Mouse (Mus musculus) liver, adult 2 months (tissue): Measurements from ENCODE around the gene Cnksr1. TPM values are rescaled to one million over a fixed set of nuclear protein-coding genes. Genes with fewer than 3 reads are reported as not detected.

Experiments used
- DNase-seq: peaks from one replicate; pipeline ENCODE4 v3.0.0-alpha.2; 2011; ENCODE audit warnings: low read depth, low spot score; ENCODE audit errors: extremely low read depth
- H3K27ac ChIP-seq: fragments of 200-500 bp; replicated peaks from 2 replicates; pipeline ENCODE4 v1.5.1; 2012; ENCODE audit warnings: low read depth, mild to moderate bottlenecking, control low read depth, inconsistent platforms, low read length; ENCODE audit not compliant: insufficient read depth
- H3K27me3 ChIP-seq: fragments of 200-500 bp; 2 replicates; pipeline ENCODE4 v1.6.1; 2012; ENCODE audit warnings: mild to moderate bottlenecking, moderate library complexity, low read length, inconsistent platforms; ENCODE audit not compliant: control insufficient read depth, insufficient read depth
- H3K36me3 ChIP-seq: fragments of 200-500 bp; 2 replicates; pipeline ENCODE4 v1.6.1; 2012; ENCODE audit warnings: low read length, inconsistent platforms; ENCODE audit not compliant: control insufficient read depth, insufficient read depth
- H3K4me1 ChIP-seq: fragments of 200-500 bp; 2 replicates; pipeline ENCODE4 v1.6.1; 2011; ENCODE audit warnings: low read length; ENCODE audit not compliant: control insufficient read depth, insufficient read depth
- H3K4me3 ChIP-seq: fragments of 200-500 bp; 2 replicates; pipeline ENCODE4 v1.5.1; 2011; ENCODE audit warnings: low read depth, mild to moderate bottlenecking, control low read depth, low read length, moderate library complexity; ENCODE audit not compliant: insufficient read depth
- H3K79me2 ChIP-seq: fragments of 200-500 bp; 2 replicates; pipeline ENCODE4 v1.6.1; 2012; ENCODE audit warnings: inconsistent platforms, mild to moderate bottlenecking, low read length, moderate library complexity; ENCODE audit not compliant: control insufficient read depth, insufficient read depth
- H3K9ac ChIP-seq: fragments of 200-500 bp; 2 replicates; pipeline ENCODE4 v1.6.1; 2012; ENCODE audit warnings: low read depth, mild to moderate bottlenecking, control low read depth, inconsistent platforms, low read length
- CTCF ChIP-seq: fragments of 200-500 bp; IDR thresholded peaks from 2 replicates; pipeline ENCODE4 v1.5.1; 2011; ENCODE audit warnings: low read depth, low read length, control low read depth
- POLR2A ChIP-seq: fragments of 200-500 bp; IDR thresholded peaks from 2 replicates; pipeline ENCODE4 v1.6.1; 2011; ENCODE audit warnings: low read length, control low read depth; ENCODE audit not compliant: insufficient read depth; ENCODE audit errors: extremely low read depth
- WGBS: fragments of 180-500 bp; shearing (Covaris S2); methylation state at CpG from one replicate; pipeline ENCODE4 v1.1.7; 2018; 5-methylcytosine and 5-hydroxymethylcytosine counted together
- polyA plus RNA-seq: library from polyadenylated mRNA; depleted of rRNA; stranded (reverse); fragments of >200 nt; gene quantifications from 2 replicates; pipeline ENCODE4 v1.2.3, GENCODE M21; 2012; rRNA removed
- total RNA-seq: library from RNA; depleted of rRNA; stranded (reverse); fragments of >200 nt; gene quantifications from 2 replicates; pipeline ENCODE4 v1.2.3, GENCODE M21; 2014; rRNA removed

Gene Cnksr1
- 0.07 and 0.09 TPM in 2 replicates for total RNA-seq
- 0.17 and 0.21 TPM in 2 replicates for polyA plus RNA-seq

GRCm38 (mm10) chr4:134238279-134238651, at the start of gene Cnksr1:
TSS of gene Cnksr1 (minus strand) at chr4:134238399.
- H3K4me1 ChIP-seq: peaks cover 4% of the 10 kb centered on the region
- no peak within 1 kb of the TSS for H3K4me3 ChIP-seq
- 4% methylated on average over 18 of the region's 18 CpGs for WGBS
- H3K27me3 ChIP-seq: no peaks in the 10 kb centered on the region
- H3K27ac ChIP-seq: no peak within 1 kb of the TSS; the same call in 1 of the 2 replicates
- H3K79me2 ChIP-seq: no peaks in the 10 kb centered on the region
- no peaks in the 10 kb centered on the region for H3K36me3 ChIP-seq
- peak; percentile 79 for DNase-seq
- H3K9ac ChIP-seq: no peak within 1 kb of the TSS
- TF ChIP-seq POLR2A: no peak
- TF ChIP-seq CTCF: no peak

GRCm38 (mm10) chr4:134287575-134288025, 49.4 kb upstream of the Cnksr1 start, which contains the start of gene Pdik1l:
TSS of gene Pdik1l (minus strand) at chr4:134287895.
- DNase-seq: peak; percentile 63
- TF ChIP-seq CTCF (no peak), POLR2A (no peak)
- under 1% methylated on average over 42 of the region's 43 CpGs for WGBS

DNA sequence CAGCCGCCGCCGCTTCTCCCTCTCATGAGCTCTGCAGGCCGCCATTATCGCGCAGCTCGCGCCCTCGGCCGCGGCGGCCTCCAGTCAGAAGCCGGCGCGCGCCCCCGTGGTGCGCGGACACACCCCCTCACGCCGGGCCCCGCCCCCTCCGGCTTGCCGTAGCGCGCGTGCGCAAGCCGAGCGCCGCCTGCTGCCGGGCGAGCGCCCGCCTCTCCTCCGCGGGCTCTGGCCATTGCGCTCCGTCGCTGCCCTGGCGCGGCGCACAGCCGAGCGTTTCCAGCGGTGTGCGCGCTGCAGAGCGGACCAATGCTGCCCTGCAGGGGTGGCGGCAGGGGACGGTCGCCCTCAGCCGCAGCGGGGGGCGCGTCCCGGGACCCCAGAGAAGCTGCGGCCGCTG, 49.0 kb upstream of the Cnksr1 start:
- H3K36me3 ChIP-seq: peaks cover 13% of the 10 kb centered on the region; the same call in 1 of the 2 replicates
- TF ChIP-seq CTCF (no peak), POLR2A (peak; percentile 59; the same call in 1 of the 2 replicates)
- peak; percentile 56 for DNase-seq
- H3K79me2 ChIP-seq: peaks cover 4% of the 10 kb centered on the region; the same call in 1 of the 2 replicates
- peak overlapping the region; percentile 94 for H3K9ac ChIP-seq
- H3K4me1 ChIP-seq: peaks cover 11% of the 10 kb centered on the region
- peak overlapping the region; percentile 87 for H3K27ac ChIP-seq
- peak overlapping the region; percentile 99 for H3K4me3 ChIP-seq
- H3K27me3 ChIP-seq: no peaks in the 10 kb centered on the region
- WGBS: 1% methylated on average over 51 of the region's 59 CpGs

More at GRCm38 (mm10) chr4:134287575-134288025, 49.4 kb upstream of the Cnksr1 start, which contains the start of gene Pdik1l:
- H3K9ac ChIP-seq: peak within 1 kb of the TSS; percentile 94
- peak within 1 kb of the TSS; percentile 99 for H3K4me3 ChIP-seq
- H3K27me3 ChIP-seq: no peaks in the 10 kb centered on the region
- H3K27ac ChIP-seq: peak within 1 kb of the TSS; percentile 87
- peaks cover 11% of the 10 kb centered on the region for H3K4me1 ChIP-seq
- H3K36me3 ChIP-seq: peaks cover 10% of the 10 kb centered on the region; the same call in 1 of the 2 replicates
- peaks cover 4% of the 10 kb centered on the region; the same call in 1 of the 2 replicates for H3K79me2 ChIP-seq

DNA sequence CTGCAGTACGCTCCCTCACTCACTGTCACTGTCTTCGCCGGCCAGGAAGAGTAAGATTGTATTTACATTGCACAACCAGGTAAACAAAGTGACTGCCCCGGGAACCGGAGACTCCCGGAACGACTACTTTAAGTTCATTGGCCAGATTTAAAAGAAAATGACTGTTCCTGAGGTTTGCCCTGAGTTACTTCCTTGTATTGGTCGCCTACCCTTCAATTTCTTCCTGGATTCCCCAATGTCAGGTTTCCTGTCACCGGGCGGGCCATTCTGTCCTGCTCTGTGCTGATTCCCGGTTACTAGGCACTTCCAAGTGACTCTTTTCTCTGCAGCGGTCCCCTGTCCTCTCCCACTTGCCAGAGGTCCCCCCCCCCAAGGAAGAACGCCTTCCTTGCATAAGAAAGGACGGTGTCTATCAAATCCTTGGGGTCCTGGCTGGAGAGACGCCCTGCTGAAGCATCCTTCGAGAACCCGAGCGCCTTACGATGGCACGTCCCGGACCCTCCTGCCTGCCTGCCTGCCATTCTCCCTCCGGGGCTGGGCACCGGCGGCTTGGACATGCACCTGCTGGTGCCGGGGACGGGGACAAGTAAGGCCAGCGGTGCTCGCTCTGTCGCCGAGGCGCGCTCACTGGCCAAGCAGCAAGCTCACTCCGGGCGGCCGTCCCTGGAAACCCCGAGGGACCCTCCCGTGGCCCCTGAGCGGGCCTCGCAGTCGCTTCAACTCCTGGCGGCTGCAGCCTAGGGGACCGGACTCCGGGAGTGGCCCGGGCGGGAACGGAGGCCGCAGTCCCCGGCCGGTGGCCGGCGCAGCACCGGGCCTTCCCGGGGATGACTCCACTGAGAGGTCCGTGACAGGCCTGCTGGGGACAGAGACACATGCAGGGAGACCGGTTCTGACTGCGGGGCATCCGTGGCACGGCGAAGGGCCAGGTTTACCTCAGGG, 48.3 kb upstream of the Cnksr1 start:
- WGBS: under 1% methylated on average over 59 of the region's 59 CpGs
- Histone ChIP-seq H3K27ac (peak overlapping the region; percentile 87), H3K27me3 (no peaks in the 10 kb centered on the region), H3K9ac (peak overlapping the region; percentile 94), H3K36me3 (peaks cover 17% of the 10 kb centered on the region; the same call in 1 of the 2 replicates), H3K4me1 (peaks cover 11% of the 10 kb centered on the region), H3K79me2 (peaks cover 4% of the 10 kb centered on the region; the same call in 1 of the 2 replicates), H3K4me3 (peak overlapping the region; percentile 99)
- TF ChIP-seq POLR2A (no peak), CTCF (no peak)
- DNase-seq: peak; percentile 83

DNA sequence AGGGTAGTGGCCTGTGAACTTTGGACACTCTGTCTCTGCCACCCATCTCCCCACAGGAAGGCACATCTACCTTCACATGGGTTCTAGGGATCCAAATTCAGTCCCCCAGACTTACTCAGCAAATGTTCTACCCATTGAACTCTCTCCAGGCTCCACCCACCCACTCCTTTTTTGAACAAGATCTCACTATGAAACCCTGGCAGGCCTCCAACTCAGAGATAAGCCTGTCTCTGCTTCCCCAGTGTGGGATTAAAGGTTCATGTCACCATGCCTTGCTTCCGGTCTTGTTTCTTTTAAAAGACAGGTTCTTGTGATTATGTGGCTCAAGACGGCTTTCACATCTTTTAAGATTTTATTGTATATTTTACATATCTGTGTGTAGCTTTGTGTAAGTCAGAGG, 46.7 kb upstream of the Cnksr1 start:
- Histone ChIP-seq H3K36me3 (peaks cover 23% of the 10 kb centered on the region; the same call in 1 of the 2 replicates), H3K4me1 (peaks cover 11% of the 10 kb centered on the region), H3K27ac (no peak overlapping the region), H3K79me2 (peaks cover 4% of the 10 kb centered on the region; the same call in 1 of the 2 replicates), H3K27me3 (no peaks in the 10 kb centered on the region), H3K4me3 (no peak overlapping the region), H3K9ac (no peak overlapping the region)
- TF ChIP-seq POLR2A (no peak), CTCF (no peak)
- 58% methylated on average over 2 of the region's 2 CpGs for WGBS
- peak; percentile 79 for DNase-seq
